Mouse (Mus musculus) intestine, embryonic 15.5 days (tissue): Measurements from ENCODE around the gene Wars. TPM values are rescaled to one million over a fixed set of nuclear protein-coding genes. Genes with fewer than 3 reads are reported as not detected.
A peak's percentile ranks its signal among the peaks of the same experiment; 100 is the strongest.

Experiments used
- ATAC-seq: fragments of 200-750 bp; cut with Nextera tagmentation; 2 replicates; pipeline ENCODE4 v1.8.0; 2017; ENCODE audit warnings: moderate TSS enrichment, moderate library complexity
- H3K27ac ChIP-seq: fragments of 300-500 bp; sonication (generic); 2 replicates; pipeline ENCODE4 v1.5.1; 2015; ENCODE audit warnings: mild to moderate bottlenecking, inconsistent platforms
- H3K27me3 ChIP-seq: fragments of 300-500 bp; sonication (generic); replicated peaks from 2 replicates; pipeline ENCODE4 v1.6.1; 2015; ENCODE audit warnings: inconsistent platforms
- H3K36me3 ChIP-seq: fragments of 300-500 bp; sonication (generic); 2 replicates; pipeline ENCODE4 v1.6.1; 2015; ENCODE audit warnings: inconsistent platforms
- H3K4me1 ChIP-seq: fragments of 300-500 bp; sonication (generic); replicated peaks from 2 replicates; pipeline ENCODE4 v1.6.1; 2015; ENCODE audit warnings: inconsistent platforms
- H3K4me2 ChIP-seq: fragments of 300-500 bp; sonication (generic); replicated peaks from 2 replicates; pipeline ENCODE4 v1.6.1; 2015; ENCODE audit warnings: mild to moderate bottlenecking, inconsistent platforms
- H3K4me3 ChIP-seq: fragments of 300-500 bp; sonication (generic); replicated peaks from 2 replicates; pipeline ENCODE4 v1.5.1; 2015; ENCODE audit warnings: inconsistent platforms
- H3K9ac ChIP-seq: fragments of 300-500 bp; sonication (generic); 2 replicates; pipeline ENCODE4 v1.6.1; 2015; ENCODE audit warnings: inconsistent platforms
- H3K9me3 ChIP-seq: fragments of 300-500 bp; sonication (generic); 2 replicates; pipeline ENCODE4 v1.6.1; 2016; ENCODE audit warnings: inconsistent platforms
- WGBS: fragments of 180-500 bp; shearing (Covaris S2); methylation state at CpG from one replicate; pipeline ENCODE4 v1.1.7; 2015; 5-methylcytosine and 5-hydroxymethylcytosine counted together
- polyA plus RNA-seq: library from polyadenylated mRNA; unstranded; fragments of >200 nt; fragmentation: Nextera tagmentation; extraction: Ambion mirVana; gene quantifications from 2 replicates; pipeline ENCODE4 v1.2.1, GENCODE M21; 2015

Wars gene
- polyA plus RNA-seq, 1 experiment from 2014 or later: 81.9 TPM

- no peaks in the 10 kb centered on the region for H3K9me3 ChIP-seq
- H3K4me3 ChIP-seq: no peak overlapping the region
- no peak overlapping the region for H3K4me2 ChIP-seq
- H3K4me1 ChIP-seq: no peaks in the 10 kb centered on the region
- H3K9ac ChIP-seq: no peak overlapping the region
- no peaks in the 10 kb centered on the region for H3K36me3 ChIP-seq
- 82% methylated on average over 2 of the region's 2 CpGs for WGBS
- H3K27me3 ChIP-seq: no peaks in the 10 kb centered on the region
- H3K27ac ChIP-seq: no peak overlapping the region
- no peak for ATAC-seq
Measured at GRCm38 (mm10) chr12:108928249-108928648, 34.3 kb upstream of the Wars start.

GRCm38 (mm10) chr12:108926606-108927111 lies 32.7 kb upstream of the Wars start:
- no peaks in the 10 kb centered on the region for H3K27me3 ChIP-seq
- no peak overlapping the region for H3K9ac ChIP-seq
- H3K4me3 ChIP-seq: no peak overlapping the region
- H3K4me1 ChIP-seq: no peaks in the 10 kb centered on the region
- no peaks in the 10 kb centered on the region for H3K36me3 ChIP-seq
- no peak for ATAC-seq
- WGBS: 42% methylated on average over 9 of the region's 11 CpGs
- no peak overlapping the region for H3K27ac ChIP-seq
- no peaks in the 10 kb centered on the region for H3K9me3 ChIP-seq
- no peak overlapping the region for H3K4me2 ChIP-seq

GRCm38 (mm10) chr12:108918753-108919152 lies 24.8 kb upstream of the Wars start:
- Histone ChIP-seq H3K4me3 (no peak overlapping the region), H3K4me1 (peaks cover 20% of the 10 kb centered on the region), H3K9ac (no peak overlapping the region), H3K4me2 (no peak overlapping the region), H3K9me3 (no peaks in the 10 kb centered on the region), H3K36me3 (no peaks in the 10 kb centered on the region), H3K27me3 (no peaks in the 10 kb centered on the region), H3K27ac (no peak overlapping the region)
- no peak for ATAC-seq
- WGBS: 75% methylated on average over 4 of the region's 4 CpGs

GRCm38 (mm10) chr12:108917509-108917908 lies 23.5 kb upstream of the Wars start:
- WGBS: 78% methylated on average over 9 of the region's 9 CpGs
- no peaks in the 10 kb centered on the region for H3K9me3 ChIP-seq
- H3K9ac ChIP-seq: no peak overlapping the region
- H3K36me3 ChIP-seq: no peaks in the 10 kb centered on the region
- H3K4me1 ChIP-seq: peaks cover 25% of the 10 kb centered on the region
- H3K4me3 ChIP-seq: no peak overlapping the region
- no peak overlapping the region for H3K27ac ChIP-seq
- H3K4me2 ChIP-seq: no peak overlapping the region
- ATAC-seq: no peak
- no peaks in the 10 kb centered on the region for H3K27me3 ChIP-seq

- Histone ChIP-seq H3K9me3 (no peaks in the 10 kb centered on the region), H3K36me3 (no peaks in the 10 kb centered on the region), H3K27ac (no peak overlapping the region), H3K4me2 (no peak overlapping the region), H3K9ac (no peak overlapping the region), H3K4me1 (peaks cover 28% of the 10 kb centered on the region), H3K27me3 (no peaks in the 10 kb centered on the region), H3K4me3 (no peak overlapping the region)
- no peak for ATAC-seq
- WGBS: 86% methylated on average over 7 of the region's 7 CpGs
Measured at GRCm38 (mm10) chr12:108916447-108917042, 22.6 kb upstream of the Wars start.

GRCm38 (mm10) chr12:108915893-108916292 lies 21.9 kb upstream of the Wars start:
- Histone ChIP-seq H3K9me3 (no peaks in the 10 kb centered on the region), H3K4me1 (peaks cover 28% of the 10 kb centered on the region), H3K27me3 (no peaks in the 10 kb centered on the region), H3K4me3 (no peak overlapping the region), H3K36me3 (no peaks in the 10 kb centered on the region), H3K27ac (no peak overlapping the region), H3K4me2 (no peak overlapping the region), H3K9ac (no peak overlapping the region)
- ATAC-seq: peak; percentile 52; the same call in 1 of the 2 replicates
- 35% methylated on average over 6 of the region's 6 CpGs for WGBS

- Histone ChIP-seq H3K27me3 (no peaks in the 10 kb centered on the region), H3K4me3 (no peak overlapping the region), H3K36me3 (no peaks in the 10 kb centered on the region), H3K9ac (no peak overlapping the region), H3K9me3 (no peaks in the 10 kb centered on the region), H3K4me2 (no peak overlapping the region; the same call in 1 of the 2 replicates), H3K4me1 (peaks cover 28% of the 10 kb centered on the region), H3K27ac (peak overlapping the region; percentile 32; the same call in 1 of the 2 replicates)
- WGBS: 35% methylated on average over 12 of the region's 12 CpGs
- peak; percentile 60 for ATAC-seq
Measured at GRCm38 (mm10) chr12:108914709-108915340, 20.9 kb upstream of the Wars start.

GRCm38 (mm10) chr12:108914198-108914597 lies 20.2 kb upstream of the Wars start:
- H3K4me2 ChIP-seq: no peak overlapping the region
- peak; percentile 21; the same call in 1 of the 2 replicates for ATAC-seq
- H3K27ac ChIP-seq: peak overlapping the region; percentile 32; the same call in 1 of the 2 replicates
- H3K9me3 ChIP-seq: no peaks in the 10 kb centered on the region
- H3K27me3 ChIP-seq: no peaks in the 10 kb centered on the region
- no peak overlapping the region for H3K9ac ChIP-seq
- no peaks in the 10 kb centered on the region for H3K36me3 ChIP-seq
- H3K4me3 ChIP-seq: no peak overlapping the region
- WGBS: 46% methylated on average over 3 of the region's 3 CpGs
- H3K4me1 ChIP-seq: peaks cover 29% of the 10 kb centered on the region

- Histone ChIP-seq H3K36me3 (no peaks in the 10 kb centered on the region), H3K9me3 (no peaks in the 10 kb centered on the region), H3K9ac (no peak overlapping the region), H3K27ac (no peak overlapping the region), H3K4me2 (no peak overlapping the region), H3K27me3 (no peaks in the 10 kb centered on the region), H3K4me3 (no peak overlapping the region), H3K4me1 (peaks cover 36% of the 10 kb centered on the region)
- ATAC-seq: no peak
- 91% methylated on average over 2 of the region's 2 CpGs for WGBS
Measured at GRCm38 (mm10) chr12:108912442-108912841, 18.5 kb upstream of the Wars start.

GRCm38 (mm10) chr12:108909846-108910433 lies 16.0 kb upstream of the Wars start:
- Histone ChIP-seq H3K4me2 (no peak overlapping the region), H3K36me3 (no peaks in the 10 kb centered on the region), H3K27me3 (no peaks in the 10 kb centered on the region), H3K4me1 (peaks cover 28% of the 10 kb centered on the region), H3K27ac (peak overlapping the region; percentile 77), H3K9ac (no peak overlapping the region), H3K9me3 (no peaks in the 10 kb centered on the region), H3K4me3 (no peak overlapping the region)
- ATAC-seq: no peak
- 48% methylated on average over 8 of the region's 8 CpGs for WGBS

- peaks cover 20% of the 10 kb centered on the region for H3K4me1 ChIP-seq
- H3K9me3 ChIP-seq: no peaks in the 10 kb centered on the region
- H3K4me3 ChIP-seq: no peak overlapping the region
- no peak overlapping the region for H3K9ac ChIP-seq
- H3K36me3 ChIP-seq: no peaks in the 10 kb centered on the region
- H3K4me2 ChIP-seq: no peak overlapping the region
- no peak for ATAC-seq
- WGBS: 68% methylated on average over 12 of the region's 12 CpGs
- H3K27me3 ChIP-seq: no peaks in the 10 kb centered on the region
- H3K27ac ChIP-seq: peak overlapping the region; percentile 51; the same call in 1 of the 2 replicates
Measured at GRCm38 (mm10) chr12:108906398-108906797, 12.4 kb upstream of the Wars start.

GRCm38 (mm10) chr12:108905620-108906302 lies 11.8 kb upstream of the Wars start:
- H3K4me1 ChIP-seq: peaks cover 24% of the 10 kb centered on the region
- H3K9me3 ChIP-seq: no peaks in the 10 kb centered on the region
- no peak overlapping the region for H3K4me3 ChIP-seq
- H3K4me2 ChIP-seq: no peak overlapping the region
- H3K27ac ChIP-seq: no peak overlapping the region
- no peaks in the 10 kb centered on the region for H3K27me3 ChIP-seq
- no peak for ATAC-seq
- H3K36me3 ChIP-seq: no peaks in the 10 kb centered on the region
- 54% methylated on average over 14 of the region's 14 CpGs for WGBS
- H3K9ac ChIP-seq: no peak overlapping the region
